In the genomic region with DNA sequence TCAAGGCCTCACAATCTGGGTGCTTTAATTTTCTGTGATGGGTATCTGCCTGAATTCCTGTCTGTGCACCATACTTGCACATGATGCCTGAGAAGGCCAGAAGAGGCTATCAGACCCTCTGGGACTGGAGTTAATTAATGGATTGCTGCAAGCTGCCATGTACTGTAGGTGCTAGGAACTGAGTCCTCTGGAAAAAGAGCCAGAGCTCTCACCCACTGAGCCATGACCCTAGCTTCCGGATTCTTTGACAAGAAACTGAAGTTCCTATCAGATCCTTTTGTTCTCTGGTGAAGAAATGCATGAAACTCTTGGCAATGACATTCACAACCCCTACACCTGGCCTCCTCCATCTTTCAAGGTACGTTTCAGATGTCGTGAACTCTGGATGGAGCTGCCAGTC, we compare ENCODE assay signal across 23 mouse cellular contexts. TPM values are rescaled to one million over a fixed set of nuclear protein-coding genes. Genes with fewer than 3 reads are reported as not detected.
A peak's percentile ranks its signal among the peaks of the same experiment; 100 is the strongest.
DNase-seq lines count a peak whose midpoint lies in the region; ATAC-seq and TF ChIP-seq lines count a peak whose summit lies in the region.
"Had no signal": no experiment of that assay in that cellular context is flagged by ENCODE, and none has a peak within 500 bp of the region (broad histone marks: within the 10 kb centered on the region; RNA-seq: fewer than 3 reads in every experiment).

No protein-coding gene starts in this region.

- DNase-seq in heart, adult 2 months, result no peak
- no peak for DNase-seq in testis, postnatal 14 days (ENCODE audit: low spot score)
- DNase-seq in hindbrain, postnatal 0 days (ENCODE audit: low spot score), result no peak
- DNase-seq: cerebellum, adult 11-12 months; cerebellum, postnatal 36 days; heart, adult 11 months; kidney, adult 11 months; left cerebral cortex, postnatal 4 days; lung, embryonic 14.5 days; lung, postnatal 4 days; right cerebral cortex, adult 18-20 months; thymus, adult 2 months had no signal

- peaks cover 35% of the 10 kb centered on the region for H3K4me1 ChIP-seq in heart, embryonic 13.5 days
- peaks cover 4% of the 10 kb centered on the region; the same call in 1 of the 2 replicates for H3K4me1 ChIP-seq in heart, adult 2 months (ENCODE audit: control insufficient read depth, insufficient read depth, low read length)
- peaks cover 93% of the 10 kb centered on the region for H3K4me1 ChIP-seq in megakaryocyte, embryonic 14.5 days
- H3K4me1 ChIP-seq in liver, embryonic 12.5 days, result peaks cover 99% of the 10 kb centered on the region
- no peaks in the 10 kb centered on the region for H3K4me1 ChIP-seq in hindbrain, postnatal 0 days (ENCODE audit: insufficient read depth, low read length)

- H3K27me3 ChIP-seq in heart, embryonic 13.5 days (replicated peaks), result no peaks in the 10 kb centered on the region
- no peaks in the 10 kb centered on the region for H3K27me3 ChIP-seq in heart, adult 2 months (ENCODE audit: control insufficient read depth, insufficient read depth, low read length)
- no peaks in the 10 kb centered on the region for H3K27me3 ChIP-seq in megakaryocyte, embryonic 14.5 days (replicated peaks)
- no peaks in the 10 kb centered on the region for H3K27me3 ChIP-seq in liver, embryonic 12.5 days (replicated peaks)
- H3K27me3 ChIP-seq in hindbrain, postnatal 0 days (ENCODE audit: insufficient read depth, low read length), result no peaks in the 10 kb centered on the region
- H3K27me3 ChIP-seq: hindbrain, embryonic 15.5 days had no signal

- intact Hi-C loops in heart, adult 2 months (cut with DNase I), result no loop called here

- TF ChIP-seq POLR2A in heart, adult 2 months (IDR thresholded peaks at IDR 0.05; ENCODE audit: insufficient read depth, low read depth, low read length), result no peak

- H3K36me3 ChIP-seq in heart, embryonic 13.5 days, result no peaks in the 10 kb centered on the region
- H3K36me3 ChIP-seq in heart, adult 2 months (ENCODE audit: control insufficient read depth, insufficient read depth, low read length), result no peaks in the 10 kb centered on the region
- H3K36me3 ChIP-seq in megakaryocyte, embryonic 14.5 days (replicated peaks; ENCODE audit: low read length), result peaks cover 52% of the 10 kb centered on the region
- H3K36me3 ChIP-seq in liver, embryonic 12.5 days, result peaks cover 9% of the 10 kb centered on the region; the same call in 1 of the 2 replicates
- no peaks in the 10 kb centered on the region for H3K36me3 ChIP-seq in hindbrain, postnatal 0 days (ENCODE audit: insufficient read depth, low read length)
- H3K36me3 ChIP-seq: hindbrain, embryonic 15.5 days had no signal

- no peak for TF ChIP-seq EP300 in heart, adult 2 months (IDR thresholded peaks at IDR 0.05; ENCODE audit: insufficient read depth, low read depth, low read length)

- H3K79me2 ChIP-seq in heart, adult 2 months (replicated peaks; ENCODE audit: control insufficient read depth, insufficient read depth, low read length), result no peaks in the 10 kb centered on the region

- no peak overlapping the region for H3K4me3 ChIP-seq in heart, embryonic 13.5 days
- H3K4me3 ChIP-seq in heart, adult 2 months, result no peak overlapping the region
- H3K4me3 ChIP-seq in megakaryocyte, embryonic 14.5 days (replicated peaks), result peak overlapping the region; percentile 51
- 0 out of 2 replicates have a peak overlapping the region, but pooled peaks have one; percentile 36 for H3K4me3 ChIP-seq in liver, embryonic 12.5 days
- H3K4me3 ChIP-seq in hindbrain, postnatal 0 days (ENCODE audit: low read length), result no peak overlapping the region
- H3K4me3 ChIP-seq: hindbrain, embryonic 15.5 days had no signal

- H3K9me3 ChIP-seq in heart, embryonic 13.5 days, result no peaks in the 10 kb centered on the region
- no peaks in the 10 kb centered on the region for H3K9me3 ChIP-seq in megakaryocyte, embryonic 14.5 days
- H3K9me3 ChIP-seq in liver, embryonic 12.5 days (replicated peaks), result no peaks in the 10 kb centered on the region
- H3K9me3 ChIP-seq in hindbrain, postnatal 0 days (ENCODE audit: low read length), result no peaks in the 10 kb centered on the region
- H3K9me3 ChIP-seq: hindbrain, embryonic 15.5 days had no signal

- H3K4me2 ChIP-seq in heart, embryonic 13.5 days, result peak overlapping the region; percentile 18; the same call in 1 of the 2 replicates
- H3K4me2 ChIP-seq in liver, embryonic 12.5 days, result peak overlapping the region; percentile 92
- no peak overlapping the region for H3K4me2 ChIP-seq in hindbrain, postnatal 0 days (ENCODE audit: low read depth, low read length)
- H3K4me2 ChIP-seq: lung, embryonic 14.5 days had no signal

- WGBS in heart, embryonic 13.5 days, result 73% methylated on average over 3 of the region's 3 CpGs
- 74% methylated on average over 3 of the region's 3 CpGs for WGBS in heart, adult 2 months
- WGBS in liver, embryonic 12.5 days (ENCODE audit: insufficient replicate concordance), result 38% methylated on average over 3 of the region's 3 CpGs
- WGBS in hindbrain, postnatal 0 days, result 76% methylated on average over 3 of the region's 3 CpGs

- peak overlapping the region; percentile 36; the same call in 1 of the 2 replicates for H3K27ac ChIP-seq in heart, embryonic 13.5 days (replicated peaks)
- no peak overlapping the region for H3K27ac ChIP-seq in heart, adult 2 months
- peak overlapping the region; percentile 99 for H3K27ac ChIP-seq in liver, embryonic 12.5 days
- H3K27ac ChIP-seq in hindbrain, postnatal 0 days, result no peak overlapping the region
- H3K27ac ChIP-seq: hindbrain, embryonic 15.5 days had no signal

- TF ChIP-seq CTCF in heart, adult 2 months (IDR thresholded peaks at IDR 0.05), result no peak
- no peak for TF ChIP-seq CTCF in hindbrain, postnatal 0 days (IDR thresholded peaks at IDR 0.05; ENCODE audit: low read depth)

- no peak for ATAC-seq in heart, embryonic 13.5 days (ENCODE audit: extremely low read depth, insufficient number of reproducible peaks, low FRiP score, low TSS enrichment)
- no peak for ATAC-seq in megakaryocyte, adult 5-6 weeks (ENCODE audit: poor library complexity, severe bottlenecking)
- no peak for ATAC-seq in liver, embryonic 12.5 days
- ATAC-seq in hindbrain, postnatal 0 days, result no peak
- ATAC-seq: midbrain, embryonic 16.5 days had no signal

- no peak overlapping the region for H3K9ac ChIP-seq in heart, embryonic 13.5 days
- no peak overlapping the region for H3K9ac ChIP-seq in heart, adult 2 months (ENCODE audit: low read depth, low read length)
- peak overlapping the region; percentile 86 for H3K9ac ChIP-seq in liver, embryonic 12.5 days
- no peak overlapping the region for H3K9ac ChIP-seq in hindbrain, postnatal 0 days (replicated peaks; ENCODE audit: low read length)
- H3K9ac ChIP-seq: hindbrain, embryonic 15.5 days; lung, embryonic 14.5 days had no signal

RNA-seq across cellular contexts. Expression of gene Rffl, which starts 24.1 kb away (rescaled TPM):
- 4.7 and 5.3 TPM in 2 replicates for polyA plus RNA-seq in heart, embryonic 13.5 days (2015; fragmentation: Nextera tagmentation; extraction: Ambion mirVana)
- total RNA-seq in heart, adult 2 months (2021), result 1 to 10 TPM; 4.0 to 4.3 TPM
- polyA plus RNA-seq in heart, adult 2 months (2012; rRNA removed), result 4.6 and 5.9 TPM in 2 replicates
- 5.6 and 33.5 TPM in 2 replicates for polyA plus RNA-seq in megakaryocyte, embryonic 14.5 days (2012; ENCODE audit: insufficient read depth, low replicate concordance)
- total RNA-seq in megakaryocyte, adult 5-6 weeks (2015), result 20.5 and 26.7 TPM in 2 replicates
- total RNA-seq in megakaryocyte, adult 5-6 weeks (2017), result 20.1 and 25.4 TPM in 2 replicates
- polyA plus RNA-seq in liver, embryonic 12.5 days (2016; fragmentation: Nextera tagmentation; extraction: Ambion mirVana), result 28.1 and 28.8 TPM in 2 replicates
- 4.9 and 6.1 TPM in 2 replicates for total RNA-seq in hindbrain, postnatal 0 days (2014; rRNA removed)
- 2.5 and 3.2 TPM in 2 replicates for polyA plus RNA-seq in hindbrain, postnatal 0 days (2015; fragmentation: Nextera tagmentation; extraction: Ambion mirVana)

RNA-seq across cellular contexts. Expression of gene Rad51d, which starts 43.5 kb away (rescaled TPM):
- 12.2 and 12.4 TPM in 2 replicates for polyA plus RNA-seq in heart, embryonic 13.5 days (2015; fragmentation: Nextera tagmentation; extraction: Ambion mirVana)
- total RNA-seq in heart, adult 2 months (2021), result 1 to 10 TPM; 8.5 to 9.5 TPM
- polyA plus RNA-seq in heart, adult 2 months (2012; rRNA removed), result 8.6 and 10.1 TPM in 2 replicates
- 1.3 and 11.6 TPM in 2 replicates for polyA plus RNA-seq in megakaryocyte, embryonic 14.5 days (2012; ENCODE audit: insufficient read depth, low replicate concordance)
- total RNA-seq in megakaryocyte, adult 5-6 weeks (2015), result 7.1 and 7.9 TPM in 2 replicates
- total RNA-seq in megakaryocyte, adult 5-6 weeks (2017), result 8.8 and 10.3 TPM in 2 replicates
- 8.6 and 10.0 TPM in 2 replicates for polyA plus RNA-seq in liver, embryonic 12.5 days (2016; fragmentation: Nextera tagmentation; extraction: Ambion mirVana)
- 8.9 and 11.4 TPM in 2 replicates for total RNA-seq in hindbrain, postnatal 0 days (2014; rRNA removed)
- 9.7 TPM in 2 replicates for polyA plus RNA-seq in hindbrain, postnatal 0 days (2015; fragmentation: Nextera tagmentation; extraction: Ambion mirVana)

RNA-seq across cellular contexts. Expression of gene Fndc8, which starts 45.0 kb away (rescaled TPM):
- polyA plus RNA-seq in heart, embryonic 13.5 days (2015; fragmentation: Nextera tagmentation; extraction: Ambion mirVana), result 0.07 and 0.22 TPM in 2 replicates
- total RNA-seq in heart, adult 2 months (2021), result not detected
- polyA plus RNA-seq in heart, adult 2 months (2012; rRNA removed), result 0.06 TPM in 1 of 2 replicates, not detected in the other
- polyA plus RNA-seq in megakaryocyte, embryonic 14.5 days (2012; ENCODE audit: insufficient read depth, low replicate concordance), result not detected in 2 replicates
- not detected in 2 replicates for total RNA-seq in megakaryocyte, adult 5-6 weeks (2015)
- not detected in 2 replicates for total RNA-seq in megakaryocyte, adult 5-6 weeks (2017)
- polyA plus RNA-seq in liver, embryonic 12.5 days (2016; fragmentation: Nextera tagmentation; extraction: Ambion mirVana), result 0.08 and 0.19 TPM in 2 replicates
- total RNA-seq in hindbrain, postnatal 0 days (2014; rRNA removed), result not detected in 2 replicates
- polyA plus RNA-seq in hindbrain, postnatal 0 days (2015; fragmentation: Nextera tagmentation; extraction: Ambion mirVana), result 0.13 TPM in 1 of 2 replicates, not detected in the other
- total RNA-seq: gastrocnemius, adult 8-10 months; heart, postnatal 25 days; layer of hippocampus, adult 18-20 months; left cerebral cortex, adult 18-20 months; left cerebral cortex, postnatal 4 days had no signal
- polyA plus RNA-seq: brain, embryonic 14.5 days; lung, embryonic 14.5 days had no signal

Comparison
In these comparisons a context has a peak if more than half of its experiments do, and no peak if none do; other contexts are left out.
1. H3K27ac ChIP-seq: peak in heart, embryonic 13.5 days (single experiment) and liver, embryonic 12.5 days (single experiment); none in heart, adult 2 months (single experiment) and hindbrain, postnatal 0 days (single experiment).
2. H3K4me3 ChIP-seq: peak in megakaryocyte, embryonic 14.5 days (single experiment) and liver, embryonic 12.5 days (single experiment); none in heart, embryonic 13.5 days (single experiment), heart, adult 2 months (single experiment) and hindbrain, postnatal 0 days (single experiment).